Mouse (Mus musculus): ENCODE measurements around the gene Mrps24. TPM values are rescaled to one million over a fixed set of nuclear protein-coding genes. Genes with fewer than 3 reads are reported as not detected.

Mrps24 gene
- polyA plus RNA-seq, 1 experiment = 61.8 TPM

DNA sequence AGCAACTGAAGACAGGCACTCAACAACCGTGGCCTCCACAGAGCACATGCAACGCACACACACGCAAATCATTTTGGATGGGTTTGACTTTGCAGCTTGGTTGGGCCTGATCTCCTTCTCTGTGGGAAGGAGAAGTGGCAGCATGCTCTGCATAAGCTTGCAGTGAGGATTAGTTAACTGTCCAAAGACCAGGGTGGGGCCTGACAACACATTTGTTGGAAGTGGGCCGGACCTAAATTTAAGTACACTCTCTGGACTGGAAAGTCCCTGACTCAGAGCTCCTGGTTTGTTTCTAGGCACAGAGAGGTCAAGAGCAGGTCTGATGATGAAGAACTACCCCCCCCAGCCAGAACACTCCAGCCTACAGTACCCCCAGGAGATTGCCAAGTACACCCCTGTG is 18.8 kb upstream of the Mrps24 start:
- Histone ChIP-seq H3K4me1 (ENCODE audit: control insufficient read depth, insufficient read depth, low read length) (no peaks in the 10 kb centered on the region), H3K9me3 (replicated peaks; ENCODE audit: control insufficient read depth, insufficient read depth, low read length, poor library complexity, severe bottlenecking) (no peaks in the 10 kb centered on the region), H3K27me3 (ENCODE audit: control insufficient read depth, insufficient read depth, low read length, poor library complexity, severe bottlenecking) (no peaks in the 10 kb centered on the region), H3K9ac (ENCODE audit: low read depth, poor library complexity, severe bottlenecking) (no peak overlapping the region), H3K27ac (ENCODE audit: insufficient read depth, low read length) (no peak overlapping the region), H3K4me3 (ENCODE audit: low read depth, low read length) (no peak overlapping the region), H3K36me3 (ENCODE audit: control insufficient read depth, insufficient read depth, low read length, poor library complexity, severe bottlenecking) (no peaks in the 10 kb centered on the region)
- TF ChIP-seq CTCF (IDR thresholded peaks at IDR 0.05; ENCODE audit: low read depth, low read length) (no peak), POLR2A (IDR thresholded peaks at IDR 0.05; ENCODE audit: insufficient read depth, low read length) (no peak), EP300 (IDR thresholded peaks at IDR 0.05; ENCODE audit: insufficient read depth, low read depth, low read length) (no peak)

- H3K36me3 ChIP-seq (ENCODE audit: control insufficient read depth, insufficient read depth, low read length, poor library complexity, severe bottlenecking) = no peaks in the 10 kb centered on the region
- H3K4me1 ChIP-seq (ENCODE audit: control insufficient read depth, insufficient read depth, low read length) = no peaks in the 10 kb centered on the region
- no peak overlapping the region for H3K9ac ChIP-seq (ENCODE audit: low read depth, poor library complexity, severe bottlenecking)
- H3K9me3 ChIP-seq (replicated peaks; ENCODE audit: control insufficient read depth, insufficient read depth, low read length, poor library complexity, severe bottlenecking) = no peaks in the 10 kb centered on the region
- H3K27me3 ChIP-seq (ENCODE audit: control insufficient read depth, insufficient read depth, low read length, poor library complexity, severe bottlenecking) = no peaks in the 10 kb centered on the region
- TF ChIP-seq EP300 (IDR thresholded peaks at IDR 0.05; ENCODE audit: insufficient read depth, low read depth, low read length) (no peak), CTCF (IDR thresholded peaks at IDR 0.05; ENCODE audit: low read depth, low read length) (no peak), POLR2A (IDR thresholded peaks at IDR 0.05; ENCODE audit: insufficient read depth, low read length) (no peak)
- H3K27ac ChIP-seq (ENCODE audit: insufficient read depth, low read length) = no peak overlapping the region
- H3K4me3 ChIP-seq (ENCODE audit: low read depth, low read length) = no peak overlapping the region
Measured at GRCm38 (mm10) chr11:5732401-5732800, 16.9 kb upstream of the Mrps24 start.

GRCm38 (mm10) chr11:5729582-5729981 is 14.1 kb upstream of the Mrps24 start:
- Histone ChIP-seq H3K4me3 (ENCODE audit: low read depth, low read length) (no peak overlapping the region), H3K9ac (ENCODE audit: low read depth, poor library complexity, severe bottlenecking) (no peak overlapping the region), H3K27me3 (ENCODE audit: control insufficient read depth, insufficient read depth, low read length, poor library complexity, severe bottlenecking) (no peaks in the 10 kb centered on the region), H3K9me3 (replicated peaks; ENCODE audit: control insufficient read depth, insufficient read depth, low read length, poor library complexity, severe bottlenecking) (no peaks in the 10 kb centered on the region), H3K27ac (ENCODE audit: insufficient read depth, low read length) (no peak overlapping the region), H3K4me1 (ENCODE audit: control insufficient read depth, insufficient read depth, low read length) (no peaks in the 10 kb centered on the region), H3K36me3 (ENCODE audit: control insufficient read depth, insufficient read depth, low read length, poor library complexity, severe bottlenecking) (no peaks in the 10 kb centered on the region)
- TF ChIP-seq POLR2A (IDR thresholded peaks at IDR 0.05; ENCODE audit: insufficient read depth, low read length) = no peak
- no peak for TF ChIP-seq CTCF (IDR thresholded peaks at IDR 0.05; ENCODE audit: low read depth, low read length)
- no peak for TF ChIP-seq EP300 (IDR thresholded peaks at IDR 0.05; ENCODE audit: insufficient read depth, low read depth, low read length)

DNA sequence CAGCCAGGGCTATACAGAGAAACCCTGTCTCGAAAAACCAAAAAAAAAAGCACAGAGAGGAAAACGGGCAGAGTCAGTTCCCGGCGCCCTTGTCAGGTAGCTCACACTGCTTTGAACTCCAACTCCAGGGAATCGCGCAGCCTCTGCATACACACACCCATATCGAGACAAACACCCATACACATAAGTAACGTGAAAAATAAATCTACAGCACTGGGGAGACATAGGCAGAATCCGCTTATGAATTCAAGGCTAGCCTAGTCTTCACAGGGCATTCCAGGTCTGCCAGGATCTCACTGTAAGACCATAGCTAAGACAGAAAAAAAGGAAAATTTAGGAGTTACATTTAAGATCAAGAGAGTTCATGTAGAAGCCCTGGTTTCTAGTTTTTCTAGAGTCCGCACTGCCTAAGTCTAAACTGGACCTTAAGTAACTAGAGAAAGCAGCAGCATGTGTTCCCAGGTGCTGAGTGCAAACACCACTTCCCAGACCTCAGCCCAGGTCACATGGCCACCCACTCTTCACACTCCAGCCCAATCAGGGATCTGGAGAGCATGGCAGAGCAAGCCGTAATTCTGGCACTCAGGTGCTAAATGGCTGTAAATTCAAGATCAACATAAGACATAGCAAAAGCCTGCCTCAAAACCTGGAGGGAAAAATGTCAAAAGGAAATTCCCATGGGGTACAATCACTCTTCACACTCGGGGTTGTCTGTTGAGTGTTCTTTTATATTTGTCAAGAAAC is 3.3 kb upstream of the Mrps24 start:
- H3K36me3 ChIP-seq (ENCODE audit: control insufficient read depth, insufficient read depth, low read length, poor library complexity, severe bottlenecking) = no peaks in the 10 kb centered on the region
- no peak overlapping the region for H3K4me3 ChIP-seq (ENCODE audit: low read depth, low read length)
- H3K27ac ChIP-seq (ENCODE audit: insufficient read depth, low read length) = no peak overlapping the region

DNA sequence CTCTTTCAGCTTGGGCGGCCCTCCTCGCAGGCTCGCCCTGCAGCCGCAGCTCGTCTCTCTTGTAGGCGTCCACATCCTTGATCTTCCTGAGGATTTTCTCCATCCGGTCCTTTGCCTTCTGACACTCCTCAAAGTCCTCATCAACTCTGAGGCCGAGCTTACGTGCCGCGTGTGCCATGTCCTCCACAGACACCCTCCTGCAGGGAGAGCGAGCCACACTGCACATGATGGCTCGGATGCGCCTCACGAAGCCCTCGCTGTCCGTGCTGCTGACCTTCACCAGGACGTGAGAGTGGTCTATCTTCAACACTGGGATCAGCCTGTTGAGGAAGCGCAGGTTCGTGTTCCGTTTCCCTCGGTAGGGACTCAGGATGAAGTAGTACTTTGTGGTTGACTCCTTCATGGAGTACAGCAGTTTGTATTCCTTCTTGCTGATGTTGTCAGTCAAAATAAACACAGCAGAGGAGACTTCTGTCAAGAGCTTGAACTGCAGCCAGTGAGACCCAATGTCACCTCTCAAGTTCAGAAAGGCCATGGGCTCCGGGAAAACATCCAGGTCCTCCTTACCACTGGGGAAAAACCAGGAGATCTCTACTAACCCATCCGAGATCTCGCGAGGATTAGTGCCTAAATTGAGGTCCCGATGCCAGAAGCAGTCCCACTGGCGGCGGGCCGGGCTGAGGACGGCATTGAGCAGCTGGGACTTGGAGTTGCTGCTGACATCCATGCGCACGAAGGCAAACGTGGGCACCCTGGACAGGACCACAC is 1.6 kb upstream of the Mrps24 start:
- Histone ChIP-seq H3K27ac (ENCODE audit: insufficient read depth, low read length) (no peak overlapping the region), H3K27me3 (ENCODE audit: control insufficient read depth, insufficient read depth, low read length, poor library complexity, severe bottlenecking) (no peaks in the 10 kb centered on the region), H3K9ac (ENCODE audit: low read depth, poor library complexity, severe bottlenecking) (peak overlapping the region; percentile 15; the same call in 1 of the 2 replicates), H3K36me3 (ENCODE audit: control insufficient read depth, insufficient read depth, low read length, poor library complexity, severe bottlenecking) (no peaks in the 10 kb centered on the region), H3K9me3 (replicated peaks; ENCODE audit: control insufficient read depth, insufficient read depth, low read length, poor library complexity, severe bottlenecking) (no peaks in the 10 kb centered on the region), H3K4me1 (ENCODE audit: control insufficient read depth, insufficient read depth, low read length) (peaks cover 5% of the 10 kb centered on the region), H3K4me3 (ENCODE audit: low read depth, low read length) (peak overlapping the region; percentile 6)
- TF ChIP-seq EP300 (IDR thresholded peaks at IDR 0.05; ENCODE audit: insufficient read depth, low read depth, low read length) (no peak), POLR2A (IDR thresholded peaks at IDR 0.05; ENCODE audit: insufficient read depth, low read length) (no peak), CTCF (IDR thresholded peaks at IDR 0.05; ENCODE audit: low read depth, low read length) (no peak)

More for the DNA sequence above, 3.3 kb upstream of the Mrps24 start:
- TF ChIP-seq CTCF (IDR thresholded peaks at IDR 0.05; ENCODE audit: low read depth, low read length) (no peak), POLR2A (IDR thresholded peaks at IDR 0.05; ENCODE audit: insufficient read depth, low read length) (no peak), EP300 (IDR thresholded peaks at IDR 0.05; ENCODE audit: insufficient read depth, low read depth, low read length) (no peak)
- Histone ChIP-seq H3K27me3 (ENCODE audit: control insufficient read depth, insufficient read depth, low read length, poor library complexity, severe bottlenecking) (no peaks in the 10 kb centered on the region), H3K9ac (ENCODE audit: low read depth, poor library complexity, severe bottlenecking) (no peak overlapping the region), H3K9me3 (replicated peaks; ENCODE audit: control insufficient read depth, insufficient read depth, low read length, poor library complexity, severe bottlenecking) (no peaks in the 10 kb centered on the region), H3K4me1 (ENCODE audit: control insufficient read depth, insufficient read depth, low read length) (peaks cover 5% of the 10 kb centered on the region)

GRCm38 (mm10) chr11:5716246-5716645 is 766 bp upstream of the Mrps24 start:
- H3K4me3 ChIP-seq (ENCODE audit: low read depth, low read length) = peak overlapping the region; percentile 6; the same call in 1 of the 2 replicates
- H3K9me3 ChIP-seq (replicated peaks; ENCODE audit: control insufficient read depth, insufficient read depth, low read length, poor library complexity, severe bottlenecking) = no peaks in the 10 kb centered on the region
- no peaks in the 10 kb centered on the region for H3K36me3 ChIP-seq (ENCODE audit: control insufficient read depth, insufficient read depth, low read length, poor library complexity, severe bottlenecking)
- TF ChIP-seq EP300 (IDR thresholded peaks at IDR 0.05; ENCODE audit: insufficient read depth, low read depth, low read length) (no peak), POLR2A (IDR thresholded peaks at IDR 0.05; ENCODE audit: insufficient read depth, low read length) (no peak), CTCF (IDR thresholded peaks at IDR 0.05; ENCODE audit: low read depth, low read length) (no peak)
- H3K27ac ChIP-seq (ENCODE audit: insufficient read depth, low read length) = no peak overlapping the region
- H3K27me3 ChIP-seq (ENCODE audit: control insufficient read depth, insufficient read depth, low read length, poor library complexity, severe bottlenecking) = no peaks in the 10 kb centered on the region
- H3K9ac ChIP-seq (ENCODE audit: low read depth, poor library complexity, severe bottlenecking) = peak overlapping the region; percentile 15; the same call in 1 of the 2 replicates
- peaks cover 5% of the 10 kb centered on the region for H3K4me1 ChIP-seq (ENCODE audit: control insufficient read depth, insufficient read depth, low read length)

Measured in ES-Bruce4 (cell line).